Mouse (Mus musculus) CD4-positive, CD25-positive, alpha-beta regulatory T cell, adult 2 months (primary cell): ENCODE data around the gene Ces5a.
"Not testable (repeated sequence)": the region's sequence is repeated elsewhere in the genome, so short reads cannot be mapped to it uniquely, and the experiment has no call there.

Experiments used
- DNase-seq: peaks from one replicate; pipeline ENCODE4 v3.0.0-alpha.2; 2012; ENCODE audit warnings: low read depth, low spot score

The Ces5a gene

GRCm38 (mm10) chr8:93535730-93536129, at the start of gene Ces5a:
Gene Ces5a (minus strand): TSS chr8:93535830.
- no peak for DNase-seq

GRCm38 (mm10) chr8:93572841-93573240, 37.2 kb upstream of the Ces5a start:
- DNase-seq = no peak

- DNase-seq = no peak
These were observed 36.5 kb upstream of the Ces5a start for GRCm38 (mm10) chr8:93572095-93572501.

GRCm38 (mm10) chr8:93571369-93571985, 35.8 kb upstream of the Ces5a start:
- DNase-seq = no peak

GRCm38 (mm10) chr8:93570186-93570530, 34.5 kb upstream of the Ces5a start:
- no peak for DNase-seq

- DNase-seq = no peak
These were observed 33.9 kb upstream of the Ces5a start for GRCm38 (mm10) chr8:93569311-93570185.

- no peak for DNase-seq
These were observed 33.0 kb upstream of the Ces5a start for GRCm38 (mm10) chr8:93568666-93569065.

- no peak for DNase-seq
These were observed 31.5 kb upstream of the Ces5a start for GRCm38 (mm10) chr8:93567086-93567485.

GRCm38 (mm10) chr8:93564634-93565033, 29.0 kb upstream of the Ces5a start:
- DNase-seq = no peak

- DNase-seq = no peak
These were observed 27.9 kb upstream of the Ces5a start for GRCm38 (mm10) chr8:93563551-93563950.

- no peak for DNase-seq
These were observed 27.1 kb upstream of the Ces5a start for GRCm38 (mm10) chr8:93562557-93563210.

- DNase-seq = no peak
These were observed 25.6 kb upstream of the Ces5a start for GRCm38 (mm10) chr8:93561271-93561670.

- DNase-seq = no peak
These were observed 24.1 kb upstream of the Ces5a start for GRCm38 (mm10) chr8:93559696-93560095.

GRCm38 (mm10) chr8:93502634-93503033, 33.0 kb downstream of the Ces5a start:
- DNase-seq = no peak

- no peak for DNase-seq
These were observed 36.2 kb downstream of the Ces5a start for GRCm38 (mm10) chr8:93499437-93499836.

- DNase-seq = peak; percentile 1
These were observed 40.3 kb downstream of the Ces5a start for GRCm38 (mm10) chr8:93495330-93495729.

GRCm38 (mm10) chr8:93488743-93489142, 46.9 kb downstream of the Ces5a start:
- no peak for DNase-seq

- no peak for DNase-seq
These were observed 57.4 kb downstream of the Ces5a start for GRCm38 (mm10) chr8:93478211-93478610.

GRCm38 (mm10) chr8:93469733-93470132, 65.9 kb downstream of the Ces5a start:
- DNase-seq = not testable (repeated sequence)

- no peak for DNase-seq
These were observed 81.3 kb downstream of the Ces5a start for GRCm38 (mm10) chr8:93454258-93454877.
